Mouse (Mus musculus) heart, adult 2 months (tissue): ENCODE data around the gene Rapgef5.

Experiments used
- CTCF ChIP-seq: fragments of 200-600 bp; IDR thresholded peaks from 2 replicates; pipeline ENCODE4 v1.8.1; 2022; ENCODE audit warnings: antibody characterized with exemption, mild to moderate bottlenecking, moderate library complexity
- POLR2A ChIP-seq: fragments of 200-500 bp; IDR thresholded peaks from 2 replicates; pipeline ENCODE4 v1.6.1; 2011; ENCODE audit warnings: mild to moderate bottlenecking, low read depth, low read length, control low read depth; ENCODE audit not compliant: insufficient read depth

GRCm38 (mm10) chr12:117789017-117789416, 272.7 kb downstream of the Rapgef5 start:
- TF ChIP-seq CTCF: no peak
- no peak for TF ChIP-seq POLR2A
